Mouse (Mus musculus): Measurements from ENCODE around the gene Agap3. TPM values are rescaled to one million over a fixed set of nuclear protein-coding genes. Genes with fewer than 3 reads are reported as not detected.

Agap3 gene
- 11.4 and 14.1 TPM in 2 replicates for total RNA-seq (2015)
- 19.8 and 25.0 TPM in 2 replicates for total RNA-seq (2017)

DNA sequence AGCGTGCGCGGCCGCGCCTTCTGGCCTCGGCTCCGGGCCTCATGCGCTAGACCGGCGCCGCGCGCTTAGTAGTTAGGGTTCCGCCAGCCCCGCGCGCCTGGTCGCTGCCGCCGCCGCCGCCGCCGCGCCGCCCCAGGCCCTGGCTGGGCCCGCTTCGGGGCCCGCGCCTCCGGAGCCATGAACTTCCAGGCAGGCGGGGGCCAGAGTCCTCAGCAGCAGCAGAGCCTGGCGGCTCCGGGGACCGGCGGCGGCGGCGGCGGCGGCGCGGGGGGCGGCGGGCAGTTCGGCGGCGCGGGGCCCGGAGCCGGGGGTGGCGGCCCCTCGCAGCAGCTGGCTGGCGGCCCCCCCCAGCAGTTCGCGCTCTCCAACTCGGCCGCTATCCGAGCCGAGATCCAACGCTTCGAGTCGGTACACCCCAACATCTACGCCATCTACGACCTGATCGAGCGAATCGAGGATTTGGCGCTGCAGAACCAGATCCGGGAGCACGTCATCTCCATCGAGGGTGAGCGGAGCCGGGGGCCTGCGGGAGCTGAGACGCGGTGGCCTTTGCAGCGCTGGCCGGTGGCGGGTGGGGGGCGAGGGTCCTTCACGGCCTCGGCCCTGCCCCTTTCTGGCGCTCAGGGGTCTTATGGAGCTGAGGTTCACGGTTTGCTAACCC lies at the start of gene Agap3:
Gene Agap3 (plus strand): TSS at position 148 of the 661 bp plus-strand sequence.
- ATAC-seq (replicated peaks; ENCODE audit: poor library complexity), result no peak

- ATAC-seq (replicated peaks; ENCODE audit: poor library complexity), result peak; percentile 42; the same call in 1 of the 2 replicates
These were observed 47.2 kb upstream of the Agap3 start for GRCm38 (mm10) chr5:24404594-24405360.

DNA sequence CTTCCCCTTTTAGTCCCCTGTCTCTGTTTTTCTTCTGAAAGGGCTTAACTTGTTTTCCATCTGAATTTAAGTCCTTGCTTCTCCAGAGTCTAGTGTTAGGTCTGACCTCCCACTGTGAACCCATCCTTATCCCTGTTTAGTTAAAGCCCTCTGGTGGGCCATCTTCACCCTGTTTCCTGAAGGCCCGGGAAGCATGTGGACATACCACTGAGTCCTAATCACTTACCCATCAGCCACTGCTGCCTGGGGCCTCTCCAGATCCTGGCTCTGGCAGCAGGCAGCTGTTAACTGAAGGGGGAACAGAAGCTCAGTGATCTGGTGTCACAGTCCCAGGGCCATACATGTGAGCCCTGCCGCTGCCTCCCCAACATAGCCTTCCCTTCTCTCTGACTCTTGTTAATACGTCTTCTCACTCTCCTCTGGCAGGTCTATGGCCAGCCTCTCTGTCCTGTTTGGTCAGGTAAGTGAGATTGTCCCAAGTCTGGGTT lies 46.5 kb upstream of the Agap3 start:
- no peak for ATAC-seq (replicated peaks; ENCODE audit: poor library complexity)

GRCm38 (mm10) chr5:24408651-24409050 lies 43.3 kb upstream of the Agap3 start:
- ATAC-seq (replicated peaks; ENCODE audit: poor library complexity), result no peak

DNA sequence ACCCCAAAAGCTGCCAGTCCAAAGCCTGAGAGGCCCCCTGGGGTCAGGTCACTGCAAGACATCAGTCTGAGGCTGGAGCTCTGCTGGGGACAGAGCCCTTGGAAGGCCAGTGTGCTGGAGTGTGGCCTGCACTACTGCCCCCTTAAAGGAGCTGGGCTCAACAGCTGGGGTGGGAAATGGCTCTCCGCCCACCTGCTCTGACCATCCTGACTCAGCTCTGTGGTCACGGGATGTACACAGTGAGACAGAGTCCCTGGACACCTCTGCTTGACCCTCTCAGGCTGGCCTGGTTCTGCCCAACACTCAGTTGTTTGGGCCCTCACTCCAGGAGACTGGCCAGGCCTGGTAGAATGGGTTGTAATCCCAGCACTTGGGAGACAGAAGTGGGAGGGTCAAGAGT lies 42.5 kb upstream of the Agap3 start:
- no peak for ATAC-seq (replicated peaks; ENCODE audit: poor library complexity)

- no peak for ATAC-seq (replicated peaks; ENCODE audit: poor library complexity)
These were observed 39.9 kb upstream of the Agap3 start for GRCm38 (mm10) chr5:24412063-24412462.

GRCm38 (mm10) chr5:24413042-24413693 lies 38.8 kb upstream of the Agap3 start, which contains the start of gene Asic3:
TSS of gene Asic3 (plus strand) at chr5:24413392.
- no peak for ATAC-seq (replicated peaks; ENCODE audit: poor library complexity)

- ATAC-seq (replicated peaks; ENCODE audit: poor library complexity), result no peak
These were observed 38.0 kb upstream of the Agap3 start for GRCm38 (mm10) chr5:24413938-24414337.

DNA sequence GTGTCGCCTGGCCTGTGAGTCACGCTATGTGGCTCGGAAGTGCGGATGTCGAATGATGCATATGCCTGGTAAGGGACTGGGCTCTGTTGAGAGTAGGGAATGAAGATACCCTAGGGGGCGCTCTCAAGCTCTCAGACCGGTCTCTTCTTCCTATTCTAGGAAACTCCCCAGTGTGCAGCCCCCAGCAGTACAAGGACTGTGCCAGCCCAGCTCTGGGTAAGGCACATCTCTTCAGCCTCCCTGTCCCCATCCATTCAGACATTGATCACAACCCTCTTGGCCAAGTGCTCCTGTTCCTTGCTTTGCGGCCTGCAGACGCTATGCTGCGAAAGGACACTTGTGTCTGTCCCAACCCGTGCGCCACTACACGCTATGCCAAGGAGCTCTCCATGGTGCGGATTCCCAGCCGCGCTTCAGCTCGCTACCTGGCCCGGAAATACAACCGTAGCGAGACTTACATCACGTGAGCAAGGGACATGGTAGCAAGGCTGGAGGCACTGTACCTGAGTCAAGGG lies 35.7 kb upstream of the Agap3 start:
- peak; percentile 85 for ATAC-seq (replicated peaks; ENCODE audit: poor library complexity)

GRCm38 (mm10) chr5:24417587-24417986 lies 34.4 kb upstream of the Agap3 start:
- ATAC-seq (replicated peaks; ENCODE audit: poor library complexity), result no peak

GRCm38 (mm10) chr5:24420381-24420780 lies 31.6 kb upstream of the Agap3 start:
- ATAC-seq (replicated peaks; ENCODE audit: poor library complexity), result no peak

- peak; percentile 89 for ATAC-seq (replicated peaks; ENCODE audit: poor library complexity)
These were observed 28.6 kb upstream of the Agap3 start, which contains the start of the genes Cdk5 and Slc4a2 for GRCm38 (mm10) chr5:24423129-24424003. TSS of gene Cdk5 (minus strand) at chr5:24423530. TSS of gene Slc4a2 (plus strand) at chr5:24423837.

DNA sequence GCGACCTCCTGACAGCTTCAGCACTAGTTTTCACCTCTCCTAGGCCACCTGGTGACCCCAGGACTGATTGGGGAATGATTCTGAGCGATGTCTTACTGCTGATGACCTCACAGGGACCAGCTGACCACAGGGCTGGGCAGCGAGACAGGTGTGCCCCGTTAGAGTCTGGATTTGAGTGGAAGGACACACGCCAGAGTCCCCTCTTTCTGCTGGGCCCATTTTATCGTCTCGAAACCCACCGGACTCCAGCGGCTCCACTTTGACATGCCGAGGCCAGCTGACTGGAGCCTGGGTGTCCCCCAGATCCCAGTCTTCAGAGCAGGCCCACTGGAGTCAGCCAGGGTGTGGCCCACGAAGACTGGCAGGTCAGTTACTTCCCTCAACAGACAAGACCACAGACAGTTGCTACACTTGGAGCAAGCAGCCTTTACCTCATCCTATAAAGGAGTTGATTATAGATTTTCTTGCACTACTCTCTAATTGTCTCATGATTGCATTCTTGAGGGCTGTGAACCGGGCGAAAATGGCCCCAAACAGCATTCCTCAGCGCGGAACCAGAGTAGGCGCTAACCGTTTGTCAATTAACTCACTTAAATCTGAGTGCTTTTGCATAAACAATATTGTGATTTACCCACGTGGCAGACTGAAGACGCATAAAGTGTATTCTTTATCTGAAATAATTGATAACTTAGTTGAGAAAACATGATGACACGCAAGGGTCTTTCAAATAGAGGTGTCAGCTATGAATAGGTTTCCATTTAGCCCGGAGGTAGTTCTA lies 27.8 kb upstream of the Agap3 start:
- peak; percentile 18 for ATAC-seq (replicated peaks; ENCODE audit: poor library complexity)

DNA sequence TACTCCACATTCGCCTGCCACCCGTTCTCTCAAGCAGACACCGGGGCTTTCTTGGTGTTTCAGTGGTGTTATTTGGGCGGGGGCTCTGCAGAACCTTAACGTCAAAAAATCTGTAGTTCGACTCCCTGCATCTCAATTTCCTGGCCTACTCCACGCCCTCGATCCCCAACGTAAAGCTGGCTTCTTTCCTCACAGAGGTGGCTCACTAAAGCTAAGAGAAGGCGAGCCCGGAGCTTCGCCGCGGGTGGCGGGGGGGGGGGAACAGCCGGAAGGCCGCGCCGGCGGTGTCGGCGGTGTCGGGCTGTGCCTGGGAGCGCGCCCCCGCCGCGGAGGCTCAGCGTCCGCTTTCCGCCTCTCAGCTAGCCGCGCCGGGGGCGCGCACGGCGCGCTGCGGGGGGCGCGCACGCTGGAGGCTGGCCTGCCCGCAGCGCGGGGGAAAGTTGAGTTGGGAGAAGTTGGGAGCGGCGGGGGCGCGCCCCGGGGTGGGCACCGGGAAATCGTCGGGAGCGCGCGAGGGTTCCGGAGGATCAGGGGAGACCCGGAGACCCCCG lies 27.0 kb upstream of the Agap3 start:
- ATAC-seq (replicated peaks; ENCODE audit: poor library complexity), result peak; percentile 45

- peak; percentile 8; the same call in 1 of the 2 replicates for ATAC-seq (replicated peaks; ENCODE audit: poor library complexity)
These were observed 26.4 kb upstream of the Agap3 start for GRCm38 (mm10) chr5:24425421-24426036.

GRCm38 (mm10) chr5:24426037-24426432 lies 25.9 kb upstream of the Agap3 start:
- ATAC-seq (replicated peaks; ENCODE audit: poor library complexity), result no peak

DNA sequence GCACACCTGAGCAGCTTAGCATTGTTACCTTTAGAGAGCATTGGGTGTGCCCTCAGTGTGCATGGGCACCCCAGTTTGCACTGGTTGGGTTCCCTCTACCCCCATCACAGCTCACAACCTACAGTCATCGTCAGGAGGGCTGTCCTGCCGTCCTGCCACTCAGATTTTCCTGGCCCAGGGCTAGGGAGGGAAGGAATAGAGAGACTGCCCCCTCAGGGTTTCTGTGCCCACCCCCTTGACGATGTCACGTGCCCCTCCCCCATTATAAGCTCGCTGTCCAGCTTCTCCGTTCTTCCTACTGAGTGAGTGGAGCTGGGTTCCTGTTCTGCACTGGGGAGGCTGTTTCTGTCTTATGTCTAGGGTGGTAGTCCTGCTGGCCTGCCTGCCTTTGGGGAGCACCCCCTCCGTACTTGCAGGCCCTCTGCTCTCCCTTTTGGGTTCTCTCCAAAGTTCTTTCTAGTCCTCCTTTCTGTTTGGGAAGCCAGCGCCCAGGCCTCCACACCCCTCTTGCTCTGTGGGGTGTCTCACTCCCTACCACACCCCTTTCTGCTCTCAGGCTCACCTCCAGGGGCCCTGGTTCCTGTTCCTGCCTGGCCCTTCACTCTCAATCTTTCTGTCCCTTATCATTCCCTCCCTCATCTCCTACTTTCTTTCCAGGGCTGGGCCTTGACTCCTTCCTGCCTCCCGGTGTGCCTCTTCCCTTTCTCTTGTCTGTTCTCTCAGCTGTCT lies 25.3 kb upstream of the Agap3 start:
- no peak for ATAC-seq (replicated peaks; ENCODE audit: poor library complexity)

DNA sequence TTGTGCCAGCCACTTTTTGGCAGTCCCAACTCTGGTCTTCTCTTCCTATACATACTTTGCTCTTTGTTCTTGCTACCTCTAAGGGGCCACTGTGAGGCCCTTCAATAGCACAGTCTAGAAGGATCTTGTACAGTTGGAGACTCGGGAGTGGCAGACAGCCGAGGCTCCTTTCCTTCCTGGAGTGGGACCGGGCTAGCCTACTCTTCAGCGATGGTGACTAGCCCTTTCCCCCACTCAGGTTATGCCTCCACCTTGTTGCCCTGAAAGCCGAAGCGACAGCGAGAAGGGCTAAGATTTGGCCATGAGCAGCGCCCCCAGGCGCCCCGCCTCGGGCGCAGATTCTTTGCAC lies 24.7 kb upstream of the Agap3 start:
- ATAC-seq (replicated peaks; ENCODE audit: poor library complexity), result no peak

Measured in megakaryocyte progenitor cell, adult 5-6 weeks (primary cell).